Mouse (Mus musculus): Measurements from ENCODE around the gene Tex29.
A peak's percentile ranks its signal among the peaks of the same experiment; 100 is the strongest.
"Not testable (repeated sequence)": the region's sequence is repeated elsewhere in the genome, so short reads cannot be mapped to it uniquely, and the experiment has no call there.

Gene Tex29

DNA sequence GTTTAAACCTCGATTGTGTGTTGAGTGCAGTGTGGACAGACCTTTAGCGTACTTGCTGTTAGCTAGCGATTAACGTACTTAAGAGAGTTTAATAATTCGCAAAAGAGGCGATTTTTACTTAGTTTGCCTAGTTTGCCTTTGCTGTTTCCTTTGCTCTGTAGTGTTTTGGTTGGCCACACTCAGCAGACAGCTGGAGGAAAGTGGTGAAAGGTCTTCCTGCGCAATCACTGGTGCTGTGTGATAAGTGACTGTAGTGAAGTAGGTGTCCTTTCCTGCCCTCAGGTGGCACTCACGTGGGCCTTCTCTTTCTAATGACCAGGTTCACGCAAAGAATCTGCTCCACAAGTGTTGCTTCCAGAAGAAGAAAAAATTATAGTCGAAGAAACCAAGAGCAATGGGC lies 9.1 kb upstream of the Tex29 start:
- no peak for DNase-seq (ENCODE audit: low spot score in 2 of 2)

- no peak for DNase-seq (ENCODE audit: low spot score in 2 of 2)
These were observed 8.3 kb upstream of the Tex29 start for GRCm38 (mm10) chr8:11831939-11832338.

DNA sequence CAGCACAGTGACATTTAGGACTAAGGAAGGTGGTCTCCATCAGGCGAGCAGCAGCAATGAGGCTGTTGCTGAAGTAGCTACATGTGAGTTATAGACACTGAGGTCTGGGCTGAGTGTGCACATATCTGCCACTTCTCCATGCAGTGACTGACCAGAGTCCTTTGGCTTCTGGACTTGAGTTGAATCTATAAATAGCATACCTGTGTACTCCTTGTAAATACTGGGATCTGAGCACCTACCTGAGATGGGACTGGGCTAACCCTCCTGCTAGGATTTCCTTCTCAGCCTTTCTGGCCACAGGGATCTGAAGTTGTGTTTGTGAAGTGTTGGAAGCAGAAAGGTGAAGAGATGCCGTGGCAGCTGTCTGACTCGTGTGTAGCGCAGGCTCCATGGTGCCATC lies 7.1 kb upstream of the Tex29 start:
- no peak for DNase-seq (ENCODE audit: low spot score in 2 of 2)

- no peak for DNase-seq (ENCODE audit: low spot score in 2 of 2)
These were observed 6.1 kb upstream of the Tex29 start for GRCm38 (mm10) chr8:11834200-11834599.

DNA sequence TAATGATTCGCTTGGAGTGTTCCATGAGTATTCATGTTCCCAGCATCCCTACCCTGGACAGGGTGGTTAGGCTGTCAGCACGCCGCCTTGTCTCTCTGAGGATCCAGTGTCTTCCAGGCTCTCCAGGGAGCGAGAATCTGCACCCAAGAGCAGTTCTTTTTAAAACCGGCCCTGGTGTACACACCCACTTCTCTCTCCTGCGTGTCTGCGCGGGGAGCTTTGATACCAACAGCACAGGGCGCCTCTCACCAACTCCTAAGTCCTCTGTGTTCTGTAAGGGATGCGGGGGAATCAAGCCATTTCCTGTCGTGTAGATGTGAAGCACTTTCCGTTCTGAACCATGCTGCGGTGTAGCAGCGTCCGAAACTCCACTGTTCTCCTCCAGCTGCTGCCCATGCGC lies 5.6 kb upstream of the Tex29 start:
- no peak for DNase-seq (ENCODE audit: low spot score in 2 of 2)

DNA sequence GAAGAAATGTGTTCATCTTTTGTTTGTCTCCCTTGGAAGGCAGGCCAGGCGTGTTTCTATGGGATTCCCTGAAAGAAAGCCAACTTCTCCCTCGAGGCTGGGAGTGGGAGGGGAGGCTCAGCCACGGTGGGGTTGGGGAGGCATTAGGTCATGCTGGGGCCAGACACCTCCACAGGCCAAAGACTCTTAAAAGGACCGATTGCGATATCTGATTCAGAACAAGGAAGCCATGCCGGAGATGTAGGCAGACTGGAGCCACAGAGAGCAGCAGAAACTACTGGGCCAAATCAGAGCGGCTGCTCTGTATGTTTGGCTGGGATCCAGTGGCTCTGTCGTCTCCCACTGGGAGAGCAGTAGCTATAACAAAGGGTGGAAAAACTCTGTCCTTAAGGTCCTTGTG lies 1.3 kb downstream of the Tex29 start:
- DNase-seq (ENCODE audit: low spot score in 2 of 2) = no peak

- DNase-seq (ENCODE audit: low spot score in 2 of 2) = no peak
These were observed 2.5 kb downstream of the Tex29 start for GRCm38 (mm10) chr8:11842757-11843156.

DNA sequence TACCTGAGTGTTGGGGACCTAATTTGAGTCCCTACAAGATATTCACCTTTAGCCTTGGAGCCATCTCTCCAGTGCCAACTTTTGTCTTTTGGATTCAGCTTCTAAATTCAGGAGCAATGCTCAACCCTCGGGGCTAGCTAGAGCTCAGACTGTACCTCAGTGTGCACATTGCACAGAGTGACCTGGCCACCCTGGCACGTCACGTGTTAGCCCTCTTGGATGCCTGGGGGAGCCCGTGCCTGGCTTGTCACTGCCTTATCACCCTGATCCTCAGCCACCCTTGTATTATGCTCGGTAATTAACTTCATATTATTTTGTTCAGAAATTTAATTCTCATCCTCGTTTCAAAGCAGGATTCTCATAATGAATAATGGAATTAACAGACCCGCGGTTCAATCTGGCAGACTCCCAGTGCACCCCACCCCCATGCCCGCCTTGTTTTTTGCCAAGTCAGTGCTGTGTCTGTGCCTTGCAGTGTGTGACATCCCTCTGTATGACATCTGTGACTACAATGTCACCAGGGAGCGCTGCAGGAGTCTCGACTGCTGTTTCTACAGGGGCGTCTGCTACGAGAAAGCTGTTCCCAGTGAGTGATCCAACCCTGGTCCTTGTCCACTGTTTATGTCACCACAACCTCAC lies 3.5 kb downstream of the Tex29 start:
- DNase-seq (ENCODE audit: low spot score in 2 of 2) = peak in 1 of 2 experiments; percentile 21

- DNase-seq (ENCODE audit: low spot score in 2 of 2) = peak; percentile 12 to 35
These were observed 4.0 kb downstream of the Tex29 start for GRCm38 (mm10) chr8:11844316-11844685.

- DNase-seq (ENCODE audit: low spot score in 2 of 2) = no peak
These were observed 6.5 kb downstream of the Tex29 start for GRCm38 (mm10) chr8:11846807-11847206.

- no peak for DNase-seq (ENCODE audit: low spot score in 2 of 2)
These were observed 27.6 kb downstream of the Tex29 start for GRCm38 (mm10) chr8:11867832-11868231.

- not testable (repeated sequence) for DNase-seq (ENCODE audit: low spot score in 2 of 2)
These were observed 34.0 kb downstream of the Tex29 start for GRCm38 (mm10) chr8:11874227-11874626.

GRCm38 (mm10) chr8:11884646-11885045 lies 44.4 kb downstream of the Tex29 start:
- DNase-seq (ENCODE audit: low spot score in 2 of 2) = no peak

GRCm38 (mm10) chr8:11885881-11886699 lies 45.8 kb downstream of the Tex29 start:
- DNase-seq (ENCODE audit: low spot score in 2 of 2) = no peak

- no peak for DNase-seq (ENCODE audit: low spot score in 2 of 2)
These were observed 46.5 kb downstream of the Tex29 start for GRCm38 (mm10) chr8:11886824-11887223.

DNA sequence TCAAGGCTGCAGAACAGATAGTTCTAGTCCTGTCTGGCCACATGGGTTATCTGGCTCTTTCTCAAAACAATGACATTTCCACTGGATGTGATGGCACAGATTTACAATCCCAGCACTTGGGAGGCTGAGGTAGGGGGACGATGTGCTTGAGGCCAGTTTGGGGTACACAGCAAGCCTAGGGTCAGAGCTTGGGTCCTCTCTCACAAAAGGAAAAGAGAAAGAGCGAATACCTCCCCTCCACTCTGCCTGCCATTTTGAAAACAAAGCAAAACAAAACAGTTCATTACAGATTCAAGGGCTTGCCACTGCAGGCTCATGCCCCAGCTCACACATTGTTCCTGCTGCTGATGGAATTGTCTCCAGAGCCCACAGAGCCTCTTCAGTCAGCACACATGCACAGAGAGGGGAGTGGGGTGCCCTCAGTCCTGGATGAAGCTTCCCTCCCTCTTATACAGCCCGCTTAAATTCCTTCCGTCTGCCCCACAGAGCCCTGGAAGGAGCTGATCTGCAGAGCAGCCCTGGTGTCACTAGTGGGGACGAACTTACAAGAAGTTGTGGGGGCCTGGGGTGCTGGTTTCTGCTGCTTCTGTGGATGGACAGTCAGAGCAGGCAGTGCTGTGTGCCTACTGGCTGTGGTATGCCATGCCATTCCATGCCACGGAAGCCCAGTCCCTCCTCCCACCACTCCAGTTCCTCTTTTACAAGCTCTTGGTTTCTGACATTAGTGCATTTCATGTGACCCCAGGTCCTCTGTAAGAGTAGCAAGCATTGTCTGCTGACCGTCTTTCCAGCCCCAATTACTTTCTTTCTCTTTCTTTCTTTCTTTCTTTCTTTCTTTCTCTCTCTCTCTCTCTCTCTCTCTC lies 49.1 kb downstream of the Tex29 start:
- no peak for DNase-seq (ENCODE audit: low spot score in 2 of 2)

DNA sequence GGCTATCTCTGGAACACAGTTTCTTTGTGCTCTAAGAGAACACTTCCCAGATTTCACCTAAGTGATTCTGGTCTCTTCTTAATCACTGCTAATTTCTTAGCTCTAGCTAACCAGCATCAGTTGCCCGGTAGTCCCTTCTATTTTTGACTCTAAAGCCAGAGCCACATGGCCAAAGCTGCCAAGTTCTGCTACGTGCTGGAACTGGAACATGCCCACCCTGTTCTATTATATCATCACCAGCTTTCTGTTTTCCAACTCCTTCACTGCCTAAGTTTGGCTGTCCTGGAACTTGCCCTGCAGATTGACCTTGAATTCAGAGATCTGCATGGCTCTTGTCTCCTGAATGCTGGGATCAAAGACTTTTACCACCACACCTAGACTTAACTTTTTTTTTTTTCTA lies 52.5 kb downstream of the Tex29 start:
- peak; percentile 43 to 48 for DNase-seq (ENCODE audit: low spot score in 2 of 2)

DNA sequence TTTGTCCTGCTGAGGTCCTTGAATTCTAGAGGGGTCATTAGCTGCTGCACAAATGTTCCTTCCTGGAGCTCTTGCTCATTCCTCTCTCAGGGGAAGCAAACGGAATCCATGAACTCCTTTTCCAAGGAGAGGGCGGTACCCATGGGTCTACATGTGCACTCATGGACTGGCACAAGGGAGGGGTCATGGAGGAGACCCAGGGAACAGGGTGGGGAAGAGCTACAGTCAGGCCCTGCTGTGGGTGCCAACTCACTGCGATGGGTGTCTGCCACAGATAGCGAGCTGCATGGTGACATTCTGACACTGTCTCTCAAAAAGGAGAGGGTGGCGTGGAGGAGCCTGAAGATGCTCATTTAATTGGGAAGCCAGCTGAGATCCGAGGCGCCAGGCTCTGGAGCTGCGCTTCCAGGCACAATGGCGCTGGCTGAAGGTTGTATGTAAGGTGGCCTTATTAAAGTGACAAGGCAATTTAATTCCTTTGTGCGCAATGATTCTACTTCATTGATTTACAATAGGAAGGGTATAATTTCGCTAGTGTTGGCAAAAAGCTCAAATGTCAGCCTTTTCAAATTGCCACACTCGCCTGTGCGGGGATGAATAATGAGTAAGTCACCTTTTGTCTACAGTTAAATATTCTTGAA lies 55.9 kb downstream of the Tex29 start:
- no peak for DNase-seq (ENCODE audit: low spot score in 2 of 2)

- no peak for DNase-seq (ENCODE audit: low spot score in 2 of 2)
These were observed 56.4 kb downstream of the Tex29 start for GRCm38 (mm10) chr8:11896677-11897076.

- DNase-seq (ENCODE audit: low spot score in 2 of 2) = no peak
These were observed 58.5 kb downstream of the Tex29 start for GRCm38 (mm10) chr8:11898814-11899213.

Data from heart, adult 9 months (tissue).